Mouse (Mus musculus) liver, embryonic 11.5 days (tissue): ENCODE data around the gene Sdhb. TPM values are rescaled to one million over a fixed set of nuclear protein-coding genes. Genes with fewer than 3 reads are reported as not detected.
A peak's percentile ranks its signal among the peaks of the same experiment; 100 is the strongest.

Experiments used
- ATAC-seq: fragments of 200-750 bp; cut with Nextera tagmentation; replicated peaks from 2 replicates; pipeline ENCODE4 v1.8.0; 2017; ENCODE audit warnings: moderate number of reproducible peaks, mild to moderate bottlenecking, moderate TSS enrichment, moderate library complexity; ENCODE audit not compliant: low FRiP score
- DNase-seq: peaks from one replicate; pipeline ENCODE4 v3.0.0-alpha.2; 2017; ENCODE audit warnings: low spot score
- H3K27ac ChIP-seq: fragments of 300-500 bp; sonication (generic); 2 replicates; pipeline ENCODE4 v1.5.1; 2014; ENCODE audit warnings: mild to moderate bottlenecking, low read depth, low read length, control low read depth
- H3K27me3 ChIP-seq: fragments of 300-500 bp; sonication (generic); replicated peaks from 2 replicates; pipeline ENCODE4 v1.6.1; 2014; ENCODE audit warnings: low read length, mixed read lengths; ENCODE audit not compliant: control insufficient read depth, insufficient read depth
- H3K36me3 ChIP-seq: fragments of 300-500 bp; sonication (generic); 2 replicates; pipeline ENCODE4 v1.6.1; 2014; ENCODE audit warnings: mild to moderate bottlenecking, low read length, moderate library complexity, mixed read lengths; ENCODE audit not compliant: control insufficient read depth, insufficient read depth
- H3K4me1 ChIP-seq: fragments of 300-500 bp; sonication (generic); replicated peaks from 2 replicates; pipeline ENCODE4 v1.6.1; 2014; ENCODE audit warnings: low read length, mixed read lengths; ENCODE audit not compliant: control insufficient read depth, insufficient read depth
- H3K4me2 ChIP-seq: fragments of 300-500 bp; sonication (generic); 2 replicates; pipeline ENCODE4 v1.6.1; 2014; ENCODE audit warnings: mild to moderate bottlenecking, control low read depth, moderate library complexity
- H3K4me3 ChIP-seq: fragments of 300-500 bp; sonication (generic); 2 replicates; pipeline ENCODE4 v1.5.1; 2014; ENCODE audit warnings: low read depth, low read length, control low read depth
- H3K9ac ChIP-seq: fragments of 300-500 bp; sonication (generic); 2 replicates; pipeline ENCODE4 v1.6.1; 2014; ENCODE audit warnings: low read depth, low read length, control low read depth
- H3K9me3 ChIP-seq: fragments of 300-500 bp; sonication (generic); 2 replicates; pipeline ENCODE4 v1.6.1; 2016; ENCODE audit warnings: low read length, inconsistent platforms, mixed read lengths; ENCODE audit not compliant: control insufficient read depth
- WGBS: fragments of 180-500 bp; shearing (Covaris S2); extraction: QIAGEN DNeasy Blood & Tissue Kit; methylation state at CpG from one replicate; pipeline ENCODE4 v1.1.7; 2014; 5-methylcytosine and 5-hydroxymethylcytosine counted together
- polyA plus RNA-seq: library from polyadenylated mRNA; unstranded; fragments of >200 nt; fragmentation: Nextera tagmentation; extraction: Ambion mirVana; gene quantifications from 2 replicates; pipeline ENCODE4 v1.2.1, GENCODE M21; 2014

The Sdhb gene
- polyA plus RNA-seq: 339 and 355 TPM in 2 replicates

DNA sequence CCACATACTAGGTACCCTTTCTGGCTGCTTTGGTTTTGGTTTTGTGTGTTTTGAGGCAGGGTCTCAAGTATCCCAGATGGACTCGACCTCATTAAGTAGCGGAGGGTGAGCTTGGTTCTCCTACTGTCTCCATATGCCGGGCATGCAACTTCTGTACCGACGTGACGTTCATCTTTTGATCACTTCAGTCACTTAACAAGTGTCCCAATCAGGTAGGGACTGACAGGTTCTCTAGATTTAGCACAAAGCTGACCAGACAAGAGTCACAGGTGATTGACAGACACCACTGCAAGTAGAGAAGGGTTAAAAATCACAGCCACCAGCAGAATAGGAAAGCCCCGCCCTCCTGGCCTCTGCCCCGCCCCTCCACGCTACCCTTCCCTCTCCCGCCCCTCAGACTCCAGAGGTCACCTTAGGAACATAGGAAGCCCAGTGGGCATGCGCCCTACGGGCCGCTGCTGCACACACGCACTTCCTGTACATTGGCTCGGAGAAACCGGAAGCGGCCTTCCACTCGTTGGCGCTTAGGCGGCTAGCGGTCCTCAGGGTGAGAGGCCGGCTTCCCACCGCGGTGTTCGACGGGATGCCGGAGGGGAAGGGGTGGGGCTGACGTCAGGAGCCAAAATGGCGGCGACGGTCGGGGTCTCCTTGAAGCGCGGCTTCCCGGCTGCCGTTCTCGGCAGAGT is at the start of gene Sdhb:
Gene Sdhb (plus strand): TSS at position 423 of the 686 bp plus-strand sequence.
- WGBS: 5% methylated on average over 37 of the region's 37 CpGs
- Histone ChIP-seq H3K9ac (peak within 1 kb of the TSS; percentile 92), H3K36me3 (no peaks in the 10 kb centered on the region), H3K9me3 (no peaks in the 10 kb centered on the region), H3K27me3 (0 out of 2 replicates have a peak, but pooled peaks cover 5% of the 10 kb centered on the region), H3K4me2 (peak within 1 kb of the TSS; percentile 70), H3K4me3 (peak within 1 kb of the TSS; percentile 92), H3K4me1 (peaks cover 21% of the 10 kb centered on the region), H3K27ac (peak within 1 kb of the TSS; percentile 67; the same call in 1 of the 2 replicates)
- ATAC-seq (peak; percentile 96), DNase-seq (peak; percentile 94)

DNA sequence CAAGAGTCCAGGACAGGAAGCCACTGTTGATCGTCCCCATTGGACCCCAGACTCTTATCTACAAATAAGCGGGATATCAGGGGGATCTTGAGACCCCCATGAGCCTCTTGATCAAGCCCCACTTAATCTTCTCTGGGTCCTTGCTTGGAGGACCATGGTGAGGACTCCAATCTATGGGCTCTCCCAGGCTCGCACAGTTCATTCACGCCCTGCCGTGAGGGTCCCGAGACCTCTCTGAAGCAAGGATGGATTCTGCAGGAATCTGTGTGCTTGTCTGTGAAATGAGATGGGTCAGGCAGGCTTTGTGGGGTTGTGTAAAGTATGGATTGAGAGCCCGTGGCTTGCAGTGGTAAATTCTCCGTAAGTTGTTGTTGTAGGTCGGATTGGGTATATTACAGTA is 49.6 kb upstream of the Sdhb start:
- DNase-seq: no peak

DNA sequence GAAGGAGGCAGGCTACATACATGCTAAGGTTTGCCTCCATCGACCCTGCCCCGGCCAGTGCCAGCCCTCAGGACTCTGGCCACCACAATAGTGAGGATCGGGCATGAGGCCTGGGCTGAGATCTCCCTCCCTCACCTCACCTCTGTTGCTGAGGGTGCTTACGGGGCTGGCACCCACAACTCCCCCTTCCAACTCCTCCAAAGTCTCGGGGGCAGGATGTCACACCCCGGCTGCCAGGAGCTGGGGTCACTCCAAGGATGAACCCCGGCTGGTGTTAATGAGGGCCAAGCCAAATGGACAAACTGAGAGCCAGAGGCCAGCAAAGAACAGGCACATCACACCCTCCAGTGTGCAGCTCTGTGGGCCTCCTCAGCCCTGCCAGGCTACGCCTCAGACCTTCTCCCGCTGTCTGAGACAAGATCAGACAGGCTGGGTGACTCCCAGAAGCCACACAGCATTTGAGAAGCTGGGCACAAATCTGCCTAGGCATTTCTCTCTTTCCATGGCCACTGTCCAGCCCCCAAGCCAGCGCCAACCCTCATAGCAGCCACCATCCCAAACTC is 48.7 kb upstream of the Sdhb start:
- Histone ChIP-seq H3K27me3 (peaks cover 13% of the 10 kb centered on the region; the same call in 1 of the 2 replicates), H3K4me3 (no peak overlapping the region), H3K36me3 (no peaks in the 10 kb centered on the region), H3K4me1 (0 out of 2 replicates have a peak, but pooled peaks cover 3% of the 10 kb centered on the region), H3K27ac (no peak overlapping the region), H3K4me2 (no peak overlapping the region), H3K9me3 (no peaks in the 10 kb centered on the region), H3K9ac (no peak overlapping the region)
- no peak for DNase-seq
- WGBS: 81% methylated on average over 10 of the region's 10 CpGs
- no peak for ATAC-seq

More for the DNA sequence above, 49.6 kb upstream of the Sdhb start:
- Histone ChIP-seq H3K27ac (no peak overlapping the region), H3K9ac (no peak overlapping the region), H3K27me3 (peaks cover 20% of the 10 kb centered on the region; the same call in 1 of the 2 replicates), H3K36me3 (no peaks in the 10 kb centered on the region), H3K9me3 (no peaks in the 10 kb centered on the region), H3K4me2 (no peak overlapping the region), H3K4me1 (0 out of 2 replicates have a peak, but pooled peaks cover 5% of the 10 kb centered on the region), H3K4me3 (no peak overlapping the region)
- WGBS: 83% methylated on average over 9 of the region's 9 CpGs
- ATAC-seq: no peak

DNA sequence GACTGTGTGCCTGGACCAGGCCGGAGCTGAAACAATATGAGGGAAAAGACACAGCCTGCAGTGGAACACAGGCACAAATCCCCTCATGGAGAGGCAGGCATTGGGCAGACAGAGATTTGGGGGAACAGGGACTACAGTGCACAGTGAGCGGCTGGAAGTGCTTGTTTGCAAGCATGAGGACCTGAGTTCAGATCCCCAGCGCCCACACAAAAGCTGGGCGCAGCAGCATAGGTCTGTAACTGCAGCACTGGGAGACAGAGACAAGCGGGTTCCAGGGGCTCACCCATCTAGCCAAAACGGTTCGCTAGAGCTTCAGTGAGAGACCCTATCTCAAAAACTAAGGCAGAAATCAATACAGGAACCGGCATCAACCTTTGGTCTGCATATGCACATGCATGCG is 47.4 kb upstream of the Sdhb start:
- Histone ChIP-seq H3K9me3 (no peaks in the 10 kb centered on the region), H3K9ac (no peak overlapping the region), H3K4me1 (no peaks in the 10 kb centered on the region), H3K27ac (no peak overlapping the region), H3K36me3 (no peaks in the 10 kb centered on the region), H3K4me2 (no peak overlapping the region), H3K27me3 (peaks cover 3% of the 10 kb centered on the region; the same call in 1 of the 2 replicates), H3K4me3 (no peak overlapping the region)
- no peak for ATAC-seq
- WGBS: 86% methylated on average over 9 of the region's 9 CpGs
- no peak for DNase-seq

DNA sequence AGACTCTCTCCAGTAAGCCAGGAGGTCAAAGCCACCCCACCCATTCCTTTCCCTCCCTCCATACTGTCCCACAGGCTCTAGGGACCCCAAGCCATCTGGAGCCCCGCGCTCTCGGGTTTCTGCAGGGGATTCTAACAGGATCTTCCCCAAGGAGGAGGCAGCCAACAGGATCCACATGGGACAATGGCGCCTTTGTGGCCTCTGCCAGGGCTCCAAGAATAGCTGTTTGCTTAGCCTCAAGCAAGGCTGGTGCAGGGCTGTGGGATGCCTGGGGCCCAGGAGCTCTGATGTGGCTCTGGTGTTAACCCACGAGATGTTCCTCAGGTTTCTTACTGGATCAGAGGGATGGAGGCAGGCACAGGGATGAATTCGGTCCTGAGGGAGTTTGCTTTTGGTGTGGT is 46.3 kb upstream of the Sdhb start:
- Histone ChIP-seq H3K4me2 (no peak overlapping the region), H3K27ac (no peak overlapping the region), H3K27me3 (no peaks in the 10 kb centered on the region), H3K4me1 (no peaks in the 10 kb centered on the region; the same call in 1 of the 2 replicates), H3K4me3 (no peak overlapping the region), H3K9me3 (no peaks in the 10 kb centered on the region), H3K9ac (no peak overlapping the region), H3K36me3 (no peaks in the 10 kb centered on the region)
- ATAC-seq: no peak
- no peak for DNase-seq
- WGBS: 67% methylated on average over 6 of the region's 6 CpGs

DNA sequence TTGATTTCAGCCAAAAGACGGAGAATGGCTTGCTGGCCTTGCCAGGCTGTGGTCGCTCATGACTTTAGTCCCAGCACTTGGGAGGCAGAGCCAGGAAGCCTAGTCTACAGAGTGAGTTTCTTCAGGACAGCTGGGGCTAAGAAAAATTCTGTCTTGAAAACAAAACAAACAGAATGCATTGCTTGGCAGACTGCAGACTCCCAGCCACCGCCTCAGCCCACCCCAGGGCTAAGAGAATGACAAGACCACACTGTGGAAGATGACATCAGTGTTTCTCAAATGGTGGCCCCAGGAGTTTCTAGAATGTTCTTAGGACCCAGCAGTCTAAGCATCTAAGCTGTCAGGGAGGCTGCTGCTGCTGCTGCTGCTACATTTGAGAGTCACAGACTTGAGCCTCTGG is 45.8 kb upstream of the Sdhb start:
- 81% methylated on average over 3 of the region's 3 CpGs for WGBS
- H3K27ac ChIP-seq: no peak overlapping the region
- ATAC-seq (no peak), DNase-seq (no peak)
- no peaks in the 10 kb centered on the region for H3K36me3 ChIP-seq
- H3K4me3 ChIP-seq: no peak overlapping the region
- no peak overlapping the region for H3K9ac ChIP-seq
- no peaks in the 10 kb centered on the region for H3K9me3 ChIP-seq
- no peak overlapping the region for H3K4me2 ChIP-seq
- no peaks in the 10 kb centered on the region; the same call in 1 of the 2 replicates for H3K4me1 ChIP-seq
- H3K27me3 ChIP-seq: no peaks in the 10 kb centered on the region

DNA sequence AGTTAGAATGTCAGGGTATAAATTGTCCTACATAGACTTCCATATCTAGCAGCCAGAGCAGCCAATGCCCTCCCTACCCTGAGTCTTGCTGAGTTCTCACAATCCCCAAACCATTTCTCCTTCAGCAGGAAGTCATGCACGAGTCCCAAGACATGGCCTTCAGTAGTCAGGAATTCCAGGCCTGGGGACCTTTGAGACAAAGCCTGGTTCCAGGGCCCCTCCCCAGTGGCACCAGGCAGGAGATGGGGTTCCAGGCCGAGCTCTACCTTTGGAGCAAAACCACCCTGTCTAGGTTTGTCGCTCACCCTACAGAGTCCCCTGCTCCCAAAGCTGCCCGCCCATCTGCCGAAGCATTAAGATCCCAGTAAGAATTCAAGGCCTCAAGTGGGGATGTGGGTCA is 44.7 kb upstream of the Sdhb start:
- Histone ChIP-seq H3K4me2 (no peak overlapping the region), H3K4me3 (no peak overlapping the region), H3K27ac (no peak overlapping the region), H3K27me3 (no peaks in the 10 kb centered on the region), H3K9me3 (no peaks in the 10 kb centered on the region), H3K9ac (no peak overlapping the region), H3K4me1 (no peaks in the 10 kb centered on the region; the same call in 1 of the 2 replicates), H3K36me3 (no peaks in the 10 kb centered on the region)
- ATAC-seq (no peak), DNase-seq (no peak)
- WGBS: 83% methylated on average over 5 of the region's 5 CpGs

DNA sequence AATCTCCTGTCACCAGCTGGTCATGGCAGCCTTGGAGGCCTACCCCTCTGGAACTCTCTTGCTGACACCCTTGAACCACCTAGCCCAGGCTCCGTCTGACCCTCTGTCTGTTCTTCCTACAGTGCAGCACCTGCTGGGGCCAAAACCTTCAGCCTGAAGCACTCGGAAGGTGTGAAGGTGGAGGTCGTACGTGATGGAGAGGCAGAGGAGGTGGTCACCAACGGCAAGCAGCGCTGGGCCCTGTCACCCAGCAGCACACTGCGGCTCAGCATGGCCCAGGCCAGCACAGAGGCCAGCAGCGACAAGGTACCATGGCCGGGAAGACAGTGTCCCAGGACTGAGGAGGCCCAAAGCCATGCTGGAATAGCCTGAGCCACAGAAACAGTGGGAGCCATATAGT is 43.6 kb upstream of the Sdhb start:
- ATAC-seq: no peak
- Histone ChIP-seq H3K9ac (no peak overlapping the region), H3K4me1 (no peaks in the 10 kb centered on the region; the same call in 1 of the 2 replicates), H3K36me3 (no peaks in the 10 kb centered on the region), H3K27me3 (no peaks in the 10 kb centered on the region), H3K9me3 (no peaks in the 10 kb centered on the region), H3K4me3 (no peak overlapping the region), H3K4me2 (no peak overlapping the region), H3K27ac (no peak overlapping the region)
- no peak for DNase-seq
- WGBS: 91% methylated on average over 9 of the region's 9 CpGs
